Mouse (Mus musculus): ENCODE data around the gene Pde4b. TPM values are rescaled to one million over a fixed set of nuclear protein-coding genes. Genes with fewer than 3 reads are reported as not detected.

The Pde4b gene
- polyA plus RNA-seq, 3 experiments from 2014 or later = 35.9 to 91.8 (median 73.1) TPM

- ATAC-seq = no peak
These were observed 202.8 kb downstream of the Pde4b start for GRCm38 (mm10) chr4:102290052-102290734.

- ATAC-seq = no peak
These were observed 210.2 kb downstream of the Pde4b start for GRCm38 (mm10) chr4:102297558-102297957.

- no peak for ATAC-seq
These were observed 215.2 kb downstream of the Pde4b start for GRCm38 (mm10) chr4:102302568-102302967.

GRCm38 (mm10) chr4:102307661-102308297, 220.4 kb downstream of the Pde4b start:
- no peak for ATAC-seq

GRCm38 (mm10) chr4:102310630-102311029, 223.3 kb downstream of the Pde4b start:
- ATAC-seq = no peak

GRCm38 (mm10) chr4:102316011-102316410, 228.7 kb downstream of the Pde4b start:
- no peak for ATAC-seq

- ATAC-seq = no peak
These were observed 229.4 kb downstream of the Pde4b start for GRCm38 (mm10) chr4:102316699-102317285.

GRCm38 (mm10) chr4:102318596-102318995, 231.3 kb downstream of the Pde4b start:
- no peak for ATAC-seq

- ATAC-seq = no peak
These were observed 234.0 kb downstream of the Pde4b start for GRCm38 (mm10) chr4:102321340-102321739.

GRCm38 (mm10) chr4:102332386-102332785, 245.0 kb downstream of the Pde4b start:
- ATAC-seq = no peak

GRCm38 (mm10) chr4:102332885-102333284, 245.5 kb downstream of the Pde4b start:
- no peak for ATAC-seq

- no peak for ATAC-seq
These were observed 259.7 kb downstream of the Pde4b start for GRCm38 (mm10) chr4:102346911-102347492.

GRCm38 (mm10) chr4:102351476-102352475, 264.4 kb downstream of the Pde4b start:
- no peak for ATAC-seq

GRCm38 (mm10) chr4:102353641-102354403, 266.5 kb downstream of the Pde4b start:
- no peak for ATAC-seq

GRCm38 (mm10) chr4:102368105-102368735, 280.9 kb downstream of the Pde4b start:
- no peak for ATAC-seq

- no peak for ATAC-seq
These were observed 287.3 kb downstream of the Pde4b start for GRCm38 (mm10) chr4:102374614-102375013.

GRCm38 (mm10) chr4:102382763-102383505, 295.6 kb downstream of the Pde4b start:
- ATAC-seq = no peak

GRCm38 (mm10) chr4:102393605-102394004, 306.3 kb downstream of the Pde4b start:
- peak; percentile 86 for ATAC-seq

GRCm38 (mm10) chr4:102397334-102397733, 310.0 kb downstream of the Pde4b start:
- ATAC-seq = no peak

- ATAC-seq = no peak
These were observed 311.2 kb downstream of the Pde4b start for GRCm38 (mm10) chr4:102398512-102398911.
